Mouse (Mus musculus) mature B cell (primary cell): ENCODE measurements around the gene Gjb3.

ENCODE experiments used
- in situ Hi-C: fragments of 300-500 bp; cut with MboI; formaldehyde crosslinking; loops from 2 replicates; pipeline ENCODE4 v1.14.3; 2019

Gene Gjb3

DNA sequence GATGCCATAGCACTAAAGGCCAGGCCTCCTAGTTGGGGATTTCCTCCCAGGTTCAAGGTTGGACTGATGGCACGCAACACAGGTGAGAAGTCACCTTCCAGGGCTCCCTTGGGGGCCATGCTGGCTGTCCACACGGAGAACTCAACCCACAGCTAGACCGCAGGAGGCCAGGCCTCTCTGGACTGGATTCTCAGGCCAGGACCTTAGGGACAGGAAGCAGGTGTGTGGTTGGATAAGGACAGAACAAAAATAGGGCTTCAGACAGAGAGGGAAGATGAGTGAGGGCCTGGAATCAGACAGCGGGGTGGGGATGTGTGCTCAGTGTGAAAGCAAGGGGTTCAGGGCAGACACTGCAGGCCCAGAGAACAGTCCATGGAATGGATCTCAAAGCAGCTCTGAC, 43.7 kb downstream of the Gjb3 start:
- in situ Hi-C loops = no loop called here

DNA sequence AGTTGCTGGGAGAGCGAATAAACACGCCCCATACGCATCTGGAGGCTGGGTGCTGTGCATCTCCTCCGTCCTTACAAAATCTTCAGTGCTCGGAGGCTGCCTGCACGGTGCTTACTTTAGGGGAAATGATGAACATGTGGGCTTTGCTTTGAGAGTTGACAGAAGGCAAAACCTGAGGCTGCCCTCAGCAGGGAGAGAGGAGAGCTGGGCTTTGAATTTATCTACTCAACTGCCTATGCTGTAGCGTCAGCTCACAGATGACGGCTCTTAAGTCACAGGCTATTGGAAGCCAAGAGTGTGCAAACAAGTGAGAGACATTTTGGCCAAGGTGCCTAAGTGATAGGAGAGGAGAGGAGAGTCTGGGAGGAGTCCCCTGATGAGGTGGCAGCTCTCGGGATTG, 51.4 kb downstream of the Gjb3 start:
- in situ Hi-C loops = no loop called here

DNA sequence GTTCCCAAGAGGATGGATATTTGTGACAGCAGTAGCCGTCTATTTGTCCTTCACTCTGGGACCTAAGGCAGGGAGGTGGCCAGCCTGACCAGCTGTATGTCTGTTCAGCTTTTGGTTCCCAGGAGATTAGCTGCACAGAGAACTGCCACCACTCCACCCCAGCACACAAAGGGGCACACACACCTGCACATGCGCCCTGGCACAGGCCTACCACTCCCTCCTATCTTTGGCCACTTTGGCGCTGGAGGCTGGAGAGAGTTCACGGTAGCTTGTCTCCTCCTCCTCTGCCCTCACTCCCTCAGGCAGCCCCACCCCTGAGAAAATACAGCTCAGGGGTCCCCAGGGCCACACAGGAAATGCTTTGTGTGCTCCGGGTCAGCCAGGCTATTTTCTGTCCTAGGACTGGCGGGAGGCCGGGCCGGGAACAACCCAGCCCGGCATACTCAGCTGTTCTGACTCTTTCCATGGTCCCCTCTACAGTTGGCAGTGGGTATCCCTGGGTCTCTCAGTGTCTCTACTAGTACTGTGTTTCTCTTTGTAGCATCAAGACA, 52.1 kb downstream of the Gjb3 start:
- in situ Hi-C loops = no loop called here
